Mouse (Mus musculus) kidney, postnatal 10 days (tissue): ENCODE measurements around the gene AC124502.3.
"Not testable (repeated sequence)": the region's sequence is repeated elsewhere in the genome, so short reads cannot be mapped to it uniquely, and the experiment has no call there.

Source experiments
- DNase-seq: peaks from one replicate; pipeline ENCODE4 v3.0.0; 2021; ENCODE audit warnings: mixed read lengths

Gene AC124502.3

GRCm38 (mm10) chr19:5038709-5039156, at the start of gene AC124502.3, which contains the start of gene B4gat1:
Gene AC124502.3 (plus strand): TSS chr19:5038891.
Gene B4gat1 (plus strand): TSS chr19:5038826.
- DNase-seq = peak; percentile 94

GRCm38 (mm10) chr19:4989013-4989412, 49.7 kb upstream of the AC124502.3 start:
- DNase-seq = peak; percentile 97

DNA sequence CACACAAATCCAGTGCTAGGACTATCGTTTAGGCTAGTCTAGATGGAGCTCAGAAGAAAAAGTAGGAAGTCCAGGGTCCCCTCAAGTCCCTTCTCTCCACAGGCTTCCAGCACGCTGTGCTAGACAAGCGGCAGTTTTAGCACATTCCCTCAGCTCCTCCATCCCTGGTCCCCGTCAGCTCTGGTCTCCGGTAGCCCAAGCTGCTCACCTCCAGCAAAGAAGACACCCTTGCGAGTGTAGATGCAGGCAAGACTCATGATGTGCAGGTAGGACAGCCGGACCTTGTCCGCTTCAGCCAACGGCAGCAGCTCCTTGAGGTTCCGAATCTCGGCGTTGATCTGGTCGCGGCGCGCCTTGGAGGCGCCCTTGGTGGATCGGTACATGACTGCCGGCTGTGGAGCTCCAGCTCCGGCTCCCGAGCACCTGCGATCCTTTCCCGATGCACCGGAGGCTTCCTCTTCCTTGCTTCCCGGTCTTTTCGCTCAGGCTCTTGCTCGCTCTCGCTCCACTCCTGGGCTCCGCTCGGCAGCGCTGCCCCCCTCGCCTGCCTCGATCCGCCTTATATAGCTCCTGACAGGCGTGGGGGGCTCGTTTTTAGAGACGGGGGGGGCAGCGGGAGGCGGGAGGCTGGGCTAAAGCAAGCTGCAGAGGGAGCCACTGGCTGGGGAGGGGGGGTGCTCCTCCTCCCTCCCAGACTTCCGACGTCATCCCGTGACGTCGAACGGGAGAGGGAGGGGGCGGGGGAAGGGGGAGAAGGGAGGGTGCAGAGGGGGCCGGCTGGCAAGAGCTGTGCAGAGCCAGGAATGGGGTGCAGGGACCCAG, 49.0 kb upstream of the AC124502.3 start:
- no peak for DNase-seq

- no peak for DNase-seq
Observed at GRCm38 (mm10) chr19:4990256-4990625, 48.5 kb upstream of the AC124502.3 start, which contains the start of gene Npas4. Gene Npas4 (minus strand): TSS chr19:4990316.

DNA sequence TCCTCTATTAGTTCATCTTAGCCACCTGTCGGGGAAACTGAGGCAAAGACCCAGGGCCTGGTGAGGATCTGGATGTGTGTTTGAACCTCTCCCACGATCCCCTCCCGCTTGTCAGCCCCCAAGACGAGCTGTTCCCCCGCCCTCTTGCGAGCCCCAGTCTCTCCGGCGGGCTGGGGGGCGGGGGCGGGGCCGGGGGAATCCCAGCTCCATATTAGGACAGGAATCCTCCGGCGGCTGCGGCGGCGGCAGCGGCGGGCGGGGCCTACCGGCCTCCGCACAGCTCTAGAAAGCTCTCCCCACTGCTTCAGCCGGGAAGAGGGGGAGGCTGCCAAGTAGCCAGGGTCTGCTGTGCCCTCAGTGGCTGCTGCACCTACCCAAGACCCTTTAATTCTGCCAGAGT, 48.0 kb upstream of the AC124502.3 start:
- no peak for DNase-seq

GRCm38 (mm10) chr19:4992371-4992770, 46.3 kb upstream of the AC124502.3 start:
- DNase-seq = no peak

- peak; percentile 53 for DNase-seq
Observed at GRCm38 (mm10) chr19:4992904-4993303, 45.8 kb upstream of the AC124502.3 start.

- DNase-seq = no peak
Observed at GRCm38 (mm10) chr19:4994043-4994442, 44.6 kb upstream of the AC124502.3 start.

- no peak for DNase-seq
Observed at GRCm38 (mm10) chr19:4999445-5000140, 39.1 kb upstream of the AC124502.3 start.

DNA sequence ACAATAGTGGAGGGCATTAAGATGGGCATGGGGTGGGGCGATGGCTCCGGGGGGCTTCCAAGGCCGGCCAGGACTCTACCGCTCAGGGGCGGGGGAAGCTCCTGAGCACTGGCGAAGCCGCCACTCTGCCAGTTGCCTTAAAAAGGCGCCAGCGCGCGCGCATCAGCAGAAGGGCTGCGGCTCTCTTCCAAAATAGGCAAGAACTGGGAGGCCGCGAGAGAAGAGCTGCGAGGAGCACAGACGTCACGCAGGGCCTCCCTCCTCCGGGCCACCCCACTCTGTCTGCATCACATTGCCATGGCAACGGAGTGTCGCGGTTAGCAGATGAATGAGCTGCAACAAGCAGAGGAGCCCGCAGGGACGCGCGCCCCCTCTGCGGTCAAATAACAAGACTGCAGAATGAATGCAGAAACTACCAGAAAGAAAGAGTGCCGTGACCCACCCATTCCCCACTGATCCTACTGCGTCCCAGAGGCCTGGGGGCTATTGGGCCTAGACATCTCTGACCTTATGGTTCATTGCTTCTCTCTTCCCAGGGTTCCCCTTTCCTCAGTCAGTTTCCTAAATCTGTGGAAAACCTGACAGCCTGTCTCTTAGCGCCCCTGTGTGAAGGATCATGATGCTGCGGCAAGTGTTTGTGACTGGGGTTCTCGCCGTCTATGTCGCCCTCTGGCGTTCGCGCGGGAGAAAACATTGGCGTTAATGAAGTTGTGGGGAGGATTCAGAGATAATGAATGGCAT, 36.9 kb upstream of the AC124502.3 start:
- peak; percentile 83 for DNase-seq

- not testable (repeated sequence) for DNase-seq
Observed at GRCm38 (mm10) chr19:5003644-5004043, 35.0 kb upstream of the AC124502.3 start.

- DNase-seq = no peak
Observed at GRCm38 (mm10) chr19:5004925-5005324, 33.8 kb upstream of the AC124502.3 start.

GRCm38 (mm10) chr19:5013138-5013537, 25.6 kb upstream of the AC124502.3 start:
- DNase-seq = no peak

- DNase-seq = peak; percentile 65
Observed at GRCm38 (mm10) chr19:5014961-5015398, 23.7 kb upstream of the AC124502.3 start.

DNA sequence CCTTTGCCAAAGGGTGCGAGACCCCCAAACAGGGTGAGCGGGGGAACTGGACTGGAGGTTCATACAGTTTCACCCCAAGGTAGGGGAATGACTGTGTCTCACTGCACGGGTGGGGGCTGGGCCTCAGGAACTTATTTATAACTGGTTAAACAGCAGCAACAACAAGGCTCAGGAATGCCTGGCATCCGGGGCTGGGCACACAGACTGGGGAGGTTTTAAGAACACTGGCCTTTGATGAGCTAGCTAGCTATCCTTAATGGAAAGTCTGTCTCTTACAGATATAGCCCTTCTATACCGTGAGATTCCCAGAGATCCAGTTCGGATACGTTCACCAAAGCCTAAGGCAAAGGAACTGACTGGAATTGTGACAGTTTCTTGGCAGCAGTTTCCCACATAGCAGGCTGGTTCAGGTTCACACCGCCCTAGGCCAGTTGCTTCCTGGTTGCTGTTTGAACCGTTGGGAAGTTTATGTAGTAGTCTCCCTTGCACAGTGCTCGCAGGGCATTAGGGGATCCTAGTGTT, 22.4 kb upstream of the AC124502.3 start:
- peak; percentile 71 for DNase-seq

- peak; percentile 83 for DNase-seq
Observed at GRCm38 (mm10) chr19:5016782-5017181, 21.9 kb upstream of the AC124502.3 start.

GRCm38 (mm10) chr19:5017611-5018010, 21.1 kb upstream of the AC124502.3 start:
- DNase-seq = no peak

DNA sequence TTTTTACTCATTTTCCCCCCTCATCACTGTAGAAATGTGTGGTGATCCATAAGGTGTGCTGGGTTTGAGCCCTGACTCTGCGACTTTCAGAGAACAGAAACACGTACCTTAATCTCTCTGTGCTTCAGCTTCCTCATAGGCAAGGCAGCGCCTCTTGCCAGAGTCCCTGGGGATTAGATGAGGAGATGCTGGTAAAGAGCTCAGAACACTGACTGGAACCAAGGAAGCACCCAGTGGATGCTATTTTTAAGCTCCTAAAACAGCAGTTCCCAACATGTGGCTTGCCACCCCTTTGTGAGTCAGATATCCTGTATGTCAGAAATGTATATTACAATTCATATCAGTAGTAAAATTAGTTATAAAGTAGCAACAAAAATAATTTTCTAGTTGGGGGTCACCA, 20.5 kb upstream of the AC124502.3 start:
- DNase-seq = no peak

GRCm38 (mm10) chr19:5021416-5021815, 17.3 kb upstream of the AC124502.3 start:
- DNase-seq = no peak

- peak; percentile 95 for DNase-seq
Observed at GRCm38 (mm10) chr19:5023621-5024479, 14.8 kb upstream of the AC124502.3 start, which contains the start of gene Slc29a2. Gene Slc29a2 (plus strand): TSS chr19:5023860.

- no peak for DNase-seq
Observed at GRCm38 (mm10) chr19:5026111-5026510, 12.6 kb upstream of the AC124502.3 start.

GRCm38 (mm10) chr19:5032686-5033085, 6.0 kb upstream of the AC124502.3 start:
- no peak for DNase-seq
